Mouse (Mus musculus) heart, postnatal 0 days (tissue): ENCODE measurements around the gene Ppp2r3a.

Experiments
- CTCF ChIP-seq: IDR thresholded peaks from 2 replicates; pipeline ENCODE4 v1.5.1; 2016; ENCODE audit warnings: antibody characterized with exemption, control low read depth, low read depth
- EP300 ChIP-seq: IDR thresholded peaks from 2 replicates; pipeline ENCODE4 v1.6.1; 2016; ENCODE audit warnings: antibody characterized with exemption, low read depth

GRCm38 (mm10) chr9:101101547-101101946, 150.0 kb downstream of the Ppp2r3a start:
- TF ChIP-seq EP300 (no peak), CTCF (no peak)
